Mouse (Mus musculus): ENCODE results near the gene Smap2.
A peak's percentile ranks its signal among the peaks of the same experiment; 100 is the strongest.

Smap2 gene

GRCm38 (mm10) chr4:121020040-121020790, 3.2 kb upstream of the Smap2 start:
- no peak for DNase-seq (ENCODE audit: low spot score)

- DNase-seq (ENCODE audit: low spot score) = no peak
These were observed 1.2 kb upstream of the Smap2 start for GRCm38 (mm10) chr4:121018250-121018649.

GRCm38 (mm10) chr4:121016021-121016898, 787 bp downstream of the Smap2 start:
- DNase-seq (ENCODE audit: low spot score) = peak; percentile 21

- DNase-seq (ENCODE audit: low spot score) = no peak
These were observed 1.8 kb downstream of the Smap2 start for GRCm38 (mm10) chr4:121015268-121015659.

GRCm38 (mm10) chr4:121014594-121015267, 2.3 kb downstream of the Smap2 start:
- DNase-seq (ENCODE audit: low spot score) = no peak

GRCm38 (mm10) chr4:121010770-121011549, 6.1 kb downstream of the Smap2 start:
- DNase-seq (ENCODE audit: low spot score) = no peak

- no peak for DNase-seq (ENCODE audit: low spot score)
These were observed 7.9 kb downstream of the Smap2 start for GRCm38 (mm10) chr4:121009151-121009550.

GRCm38 (mm10) chr4:121008071-121008745, 8.8 kb downstream of the Smap2 start:
- no peak for DNase-seq (ENCODE audit: low spot score)

GRCm38 (mm10) chr4:121007006-121007405, 10.0 kb downstream of the Smap2 start:
- DNase-seq (ENCODE audit: low spot score) = no peak

- DNase-seq (ENCODE audit: low spot score) = no peak
These were observed 12.4 kb downstream of the Smap2 start for GRCm38 (mm10) chr4:121004679-121005078.

- DNase-seq (ENCODE audit: low spot score) = peak; percentile 53
These were observed 13.4 kb downstream of the Smap2 start for GRCm38 (mm10) chr4:121003611-121004091.

GRCm38 (mm10) chr4:121002400-121003171, 14.5 kb downstream of the Smap2 start:
- peak; percentile 65 for DNase-seq (ENCODE audit: low spot score)

- no peak for DNase-seq (ENCODE audit: low spot score)
These were observed 15.4 kb downstream of the Smap2 start for GRCm38 (mm10) chr4:121001659-121002058.

GRCm38 (mm10) chr4:121001042-121001441, 16.0 kb downstream of the Smap2 start:
- DNase-seq (ENCODE audit: low spot score) = no peak

GRCm38 (mm10) chr4:120995911-120996310, 21.1 kb downstream of the Smap2 start:
- no peak for DNase-seq (ENCODE audit: low spot score)

- no peak for DNase-seq (ENCODE audit: low spot score)
These were observed 24.0 kb downstream of the Smap2 start for GRCm38 (mm10) chr4:120993025-120993424.

GRCm38 (mm10) chr4:120992284-120992683, 24.8 kb downstream of the Smap2 start:
- DNase-seq (ENCODE audit: low spot score) = no peak

GRCm38 (mm10) chr4:120987319-120987718, 29.7 kb downstream of the Smap2 start:
- no peak for DNase-seq (ENCODE audit: low spot score)

- DNase-seq (ENCODE audit: low spot score) = peak; percentile 64
These were observed 30.6 kb downstream of the Smap2 start for GRCm38 (mm10) chr4:120986446-120986845.

- DNase-seq (ENCODE audit: low spot score) = no peak
These were observed 38.8 kb downstream of the Smap2 start for GRCm38 (mm10) chr4:120978221-120978620.

Measured in embryo, embryonic 10 days (tissue).